Mouse (Mus musculus) kidney, embryonic 16.5 days (tissue): ENCODE data around the gene Glo1. TPM values are rescaled to one million over a fixed set of nuclear protein-coding genes. Genes with fewer than 3 reads are reported as not detected.
A peak's percentile ranks its signal among the peaks of the same experiment; 100 is the strongest.

Experiments
- ATAC-seq: fragments of 200-750 bp; cut with Nextera tagmentation; 2 replicates; pipeline ENCODE4 v1.8.0; 2017; ENCODE audit warnings: moderate TSS enrichment; ENCODE audit not compliant: low FRiP score, low TSS enrichment
- H3K27ac ChIP-seq: fragments of 300-500 bp; sonication (generic); 2 replicates; pipeline ENCODE4 v1.5.1; 2014; ENCODE audit warnings: low read length
- H3K27me3 ChIP-seq: fragments of 300-500 bp; sonication (generic); 2 replicates; pipeline ENCODE4 v1.6.1; 2014; ENCODE audit warnings: low read length, control low read depth, mixed read lengths; ENCODE audit not compliant: insufficient read depth
- H3K36me3 ChIP-seq: fragments of 300-500 bp; sonication (generic); 2 replicates; pipeline ENCODE4 v1.6.1; 2014; ENCODE audit warnings: low read length, control low read depth, mixed read lengths; ENCODE audit not compliant: insufficient read depth
- H3K4me1 ChIP-seq: fragments of 300-500 bp; sonication (generic); 2 replicates; pipeline ENCODE4 v1.6.1; 2014; ENCODE audit warnings: low read length, control low read depth, mixed read lengths; ENCODE audit not compliant: insufficient read depth
- H3K4me2 ChIP-seq: fragments of 300-500 bp; sonication (generic); replicated peaks from 2 replicates; pipeline ENCODE4 v1.6.1; 2014; ENCODE audit warnings: low read depth, low read length
- H3K4me3 ChIP-seq: fragments of 300-500 bp; sonication (generic); 2 replicates; pipeline ENCODE4 v1.5.1; 2014; ENCODE audit warnings: mild to moderate bottlenecking, low read length
- H3K9ac ChIP-seq: fragments of 300-500 bp; sonication (generic); replicated peaks from 2 replicates; pipeline ENCODE4 v1.6.1; 2014; ENCODE audit warnings: low read length
- H3K9me3 ChIP-seq: fragments of 300-500 bp; sonication (generic); 2 replicates; pipeline ENCODE4 v1.6.1; 2016; ENCODE audit warnings: low read length, control low read depth
- WGBS: fragments of 180-500 bp; shearing (Covaris S2); extraction: QIAGEN DNeasy Blood & Tissue Kit; methylation state at CpG from one replicate; pipeline ENCODE4 v1.1.7; 2014; 5-methylcytosine and 5-hydroxymethylcytosine counted together
- polyA plus RNA-seq: library from polyadenylated mRNA; unstranded; fragments of >200 nt; fragmentation: Nextera tagmentation; extraction: Ambion mirVana; gene quantifications from 2 replicates; pipeline ENCODE4 v1.2.1, GENCODE M21; 2015

Gene Glo1
- polyA plus RNA-seq, 1 experiment from 2014 or later: 222 TPM

GRCm38 (mm10) chr17:30556512-30556911 is 70.2 kb downstream of the Glo1 start:
- H3K4me1 ChIP-seq: no peaks in the 10 kb centered on the region
- WGBS: 92% methylated on average over 3 of the region's 3 CpGs
- no peak overlapping the region for H3K4me3 ChIP-seq
- ATAC-seq: no peak
- H3K9ac ChIP-seq: no peak overlapping the region
- H3K36me3 ChIP-seq: no peaks in the 10 kb centered on the region
- no peak overlapping the region for H3K4me2 ChIP-seq
- no peak overlapping the region for H3K27ac ChIP-seq
- no peaks in the 10 kb centered on the region for H3K27me3 ChIP-seq
- no peaks in the 10 kb centered on the region for H3K9me3 ChIP-seq

- ATAC-seq: no peak
- Histone ChIP-seq H3K9ac (no peak overlapping the region), H3K4me2 (no peak overlapping the region), H3K4me1 (peaks cover 15% of the 10 kb centered on the region; the same call in 1 of the 2 replicates), H3K4me3 (no peak overlapping the region), H3K27ac (no peak overlapping the region), H3K27me3 (no peaks in the 10 kb centered on the region), H3K36me3 (no peaks in the 10 kb centered on the region), H3K9me3 (no peaks in the 10 kb centered on the region)
- 84% methylated on average over 4 of the region's 4 CpGs for WGBS
Measured at GRCm38 (mm10) chr17:30553027-30553937, 73.4 kb downstream of the Glo1 start.

GRCm38 (mm10) chr17:30550774-30551107 is 75.9 kb downstream of the Glo1 start:
- H3K36me3 ChIP-seq: no peaks in the 10 kb centered on the region
- no peak overlapping the region for H3K4me2 ChIP-seq
- ATAC-seq: no peak
- no peaks in the 10 kb centered on the region for H3K27me3 ChIP-seq
- no peak overlapping the region for H3K9ac ChIP-seq
- no peaks in the 10 kb centered on the region for H3K9me3 ChIP-seq
- H3K4me3 ChIP-seq: no peak overlapping the region
- H3K27ac ChIP-seq: no peak overlapping the region
- WGBS: 35% methylated on average over 1 of the region's 1 CpGs
- H3K4me1 ChIP-seq: peaks cover 15% of the 10 kb centered on the region; the same call in 1 of the 2 replicates

DNA sequence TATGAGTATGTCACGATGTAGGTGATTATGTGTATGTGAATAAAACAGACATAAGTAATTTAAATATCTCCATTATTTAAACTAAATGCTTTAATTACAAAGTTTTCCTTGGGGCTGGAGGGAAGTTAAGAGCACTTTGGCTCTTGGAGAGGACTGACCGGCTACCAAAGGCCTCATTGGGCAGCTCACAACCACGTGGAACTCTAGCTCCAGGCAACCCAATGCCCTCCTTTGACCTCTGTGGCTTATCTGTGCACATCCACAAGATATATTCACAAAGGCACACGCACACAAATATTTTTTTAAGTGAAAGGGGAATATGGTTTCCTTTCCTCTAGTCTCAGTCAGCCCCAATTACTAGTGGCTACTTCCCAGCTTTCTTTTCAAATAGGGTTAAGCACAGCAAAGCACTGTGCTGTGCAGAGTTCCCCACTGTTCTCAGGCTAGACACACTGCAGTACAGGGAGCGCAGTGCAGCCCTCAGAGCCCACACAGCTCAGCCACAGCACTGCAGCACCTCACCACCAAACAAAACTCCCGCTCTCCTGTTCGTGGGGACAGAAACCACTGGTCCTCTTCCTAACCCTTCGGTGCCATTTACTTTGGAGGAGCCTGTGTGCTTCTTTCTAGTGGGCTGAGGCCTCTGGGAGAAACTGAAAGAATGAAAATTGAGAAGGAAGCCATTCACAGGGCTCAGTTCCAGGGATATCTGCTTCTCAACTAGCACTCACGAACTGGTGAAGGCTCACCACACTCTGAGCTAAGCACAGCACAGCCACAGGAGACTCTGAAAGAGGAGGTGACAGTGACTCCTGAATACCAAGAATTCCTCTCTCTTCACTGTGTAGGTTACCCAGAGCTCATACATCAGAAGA is 76.5 kb downstream of the Glo1 start:
- Histone ChIP-seq H3K4me1 (peaks cover 15% of the 10 kb centered on the region; the same call in 1 of the 2 replicates), H3K27me3 (no peaks in the 10 kb centered on the region), H3K4me3 (no peak overlapping the region), H3K9ac (no peak overlapping the region; the same call in 1 of the 2 replicates), H3K27ac (0 out of 2 replicates have a peak overlapping the region, but pooled peaks have one; percentile 1), H3K4me2 (no peak overlapping the region), H3K36me3 (no peaks in the 10 kb centered on the region), H3K9me3 (no peaks in the 10 kb centered on the region)
- whole genome bisulfite sequencing: 54% methylated on average over 9 of the region's 9 CpGs
- ATAC-seq: no peak

GRCm38 (mm10) chr17:30539098-30539497 is 87.6 kb downstream of the Glo1 start:
- H3K4me2 ChIP-seq: no peak overlapping the region; the same call in 1 of the 2 replicates
- H3K27ac ChIP-seq: peak overlapping the region; percentile 64
- H3K36me3 ChIP-seq: no peaks in the 10 kb centered on the region
- no peaks in the 10 kb centered on the region for H3K9me3 ChIP-seq
- WGBS: 16% methylated on average over 8 of the region's 8 CpGs
- H3K9ac ChIP-seq: 0 out of 2 replicates have a peak overlapping the region, but pooled peaks have one; percentile 26
- peak; percentile 67 for ATAC-seq
- no peak overlapping the region for H3K4me3 ChIP-seq
- H3K27me3 ChIP-seq: no peaks in the 10 kb centered on the region
- peaks cover 16% of the 10 kb centered on the region for H3K4me1 ChIP-seq

DNA sequence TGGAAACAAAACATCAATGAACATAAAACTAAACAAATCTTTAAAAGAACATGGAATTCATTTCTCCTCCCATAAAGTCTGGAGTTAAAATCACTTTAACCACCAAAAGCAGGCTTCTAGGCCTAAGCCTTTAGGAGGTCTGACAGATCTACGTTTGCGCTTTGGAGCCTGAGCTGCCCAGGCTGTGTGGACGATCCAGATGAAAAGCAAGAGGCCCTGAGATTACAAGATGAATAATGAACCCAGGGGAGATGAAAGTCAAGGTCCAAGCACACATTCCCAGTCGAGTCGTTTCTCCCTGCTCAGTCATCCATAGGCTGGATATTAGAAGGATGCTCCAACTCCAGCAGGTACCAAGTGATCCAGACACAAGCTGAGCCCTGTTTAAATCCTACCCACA is 90.0 kb downstream of the Glo1 start:
- no peak overlapping the region for H3K27ac ChIP-seq
- H3K9ac ChIP-seq: no peak overlapping the region
- H3K27me3 ChIP-seq: no peaks in the 10 kb centered on the region
- H3K9me3 ChIP-seq: no peaks in the 10 kb centered on the region
- peaks cover 16% of the 10 kb centered on the region for H3K4me1 ChIP-seq
- no peaks in the 10 kb centered on the region for H3K36me3 ChIP-seq
- 46% methylated on average over 5 of the region's 5 CpGs for WGBS
- H3K4me3 ChIP-seq: no peak overlapping the region
- no peak for ATAC-seq
- no peak overlapping the region for H3K4me2 ChIP-seq

Other genes with a start within 250 kb of the Glo1 start
- gene Btbd9, start 50.4 kb downstream of the Glo1 start, polyA plus RNA-seq: 58.0 and 58.3 TPM in 2 replicates
- gene Dnah8, start 2.5 kb downstream of the Glo1 start, polyA plus RNA-seq: 0.82 and 1.2 TPM in 2 replicates